Mouse (Mus musculus) midbrain, embryonic 10.5 days (tissue): ENCODE measurements around the gene Polr1a. TPM values are rescaled to one million over a fixed set of nuclear protein-coding genes. Genes with fewer than 3 reads are reported as not detected.

ENCODE experiments used
- DNase-seq: peaks from one replicate; pipeline ENCODE4 v3.0.0-alpha.2; 2017; ENCODE audit warnings: low spot score
- H3K27ac ChIP-seq: fragments of 300-500 bp; sonication (generic); replicated peaks from 2 replicates; pipeline ENCODE4 v1.5.1; 2016; ENCODE audit warnings: mild to moderate bottlenecking
- H3K27me3 ChIP-seq: fragments of 300-500 bp; sonication (generic); 2 replicates; pipeline ENCODE4 v1.6.1; 2016; ENCODE audit warnings: low read depth, mild to moderate bottlenecking; ENCODE audit not compliant: poor library complexity, severe bottlenecking
- H3K36me3 ChIP-seq: fragments of 300-500 bp; sonication (generic); 2 replicates; pipeline ENCODE4 v1.6.1; 2016; ENCODE audit warnings: mild to moderate bottlenecking, moderate library complexity
- H3K4me1 ChIP-seq: fragments of 300-500 bp; sonication (generic); 2 replicates; pipeline ENCODE4 v1.6.1; 2016
- H3K4me3 ChIP-seq: fragments of 300-500 bp; sonication (generic); 2 replicates; pipeline ENCODE4 v1.5.1; 2016; ENCODE audit warnings: mild to moderate bottlenecking, moderate library complexity
- H3K9me3 ChIP-seq: fragments of 300-500 bp; sonication (generic); replicated peaks from 2 replicates; pipeline ENCODE4 v1.6.1; 2016; ENCODE audit warnings: mild to moderate bottlenecking
- WGBS: fragments of 180-500 bp; shearing (Covaris S2); methylation state at CpG from one replicate; pipeline ENCODE4 v1.1.7; 2016; 5-methylcytosine and 5-hydroxymethylcytosine counted together
- polyA plus RNA-seq: library from polyadenylated mRNA; unstranded; fragments of >200 nt; fragmentation: Nextera tagmentation; extraction: Ambion mirVana; gene quantifications from 2 replicates; pipeline ENCODE4 v1.2.1, GENCODE M21; 2016

Polr1a gene
- polyA plus RNA-seq, 1 experiment from 2014 or later: 43.0 TPM

GRCm38 (mm10) chr6:72025497-72025896 is 116.6 kb downstream of the Polr1a start:
- Histone ChIP-seq H3K27me3 (no peaks in the 10 kb centered on the region), H3K4me3 (no peak overlapping the region), H3K36me3 (no peaks in the 10 kb centered on the region), H3K9me3 (no peaks in the 10 kb centered on the region), H3K27ac (no peak overlapping the region), H3K4me1 (no peaks in the 10 kb centered on the region)
- DNase-seq: no peak

- 98% methylated on average over 1 of the region's 1 CpGs for WGBS
- DNase-seq: no peak
- Histone ChIP-seq H3K27me3 (no peaks in the 10 kb centered on the region), H3K27ac (no peak overlapping the region), H3K4me3 (no peak overlapping the region), H3K9me3 (no peaks in the 10 kb centered on the region), H3K36me3 (no peaks in the 10 kb centered on the region), H3K4me1 (no peaks in the 10 kb centered on the region)
Observed at GRCm38 (mm10) chr6:72028079-72028478, 119.2 kb downstream of the Polr1a start.

GRCm38 (mm10) chr6:72029674-72030073 is 120.8 kb downstream of the Polr1a start:
- no peaks in the 10 kb centered on the region for H3K4me1 ChIP-seq
- H3K4me3 ChIP-seq: no peak overlapping the region
- no peak for DNase-seq
- WGBS: 86% methylated on average over 6 of the region's 6 CpGs
- no peaks in the 10 kb centered on the region for H3K9me3 ChIP-seq
- H3K27ac ChIP-seq: no peak overlapping the region
- no peaks in the 10 kb centered on the region for H3K27me3 ChIP-seq
- no peaks in the 10 kb centered on the region for H3K36me3 ChIP-seq

Other genes with a start within 250 kb of the Polr1a start
- 33.3 and 53.5 TPM in 2 replicates for gene Reep1, start 201.5 kb upstream of the Polr1a start, polyA plus RNA-seq
- 60.9 and 67.4 TPM in 2 replicates for gene Mrpl35, start 82.1 kb upstream of the Polr1a start, polyA plus RNA-seq
- gene Immt, start 77.7 kb upstream of the Polr1a start, polyA plus RNA-seq: 219 and 226 TPM in 2 replicates
- 139 and 147 TPM in 2 replicates for gene Ptcd3, start 303 bp upstream of the Polr1a start, polyA plus RNA-seq
- gene St3gal5, start 188.5 kb downstream of the Polr1a start, polyA plus RNA-seq: 39.1 and 40.0 TPM in 2 replicates